Mouse (Mus musculus) heart, adult 2 months (tissue): ENCODE measurements around the gene Ly9.

Source experiments
- CTCF ChIP-seq: fragments of 200-600 bp; IDR thresholded peaks from 2 replicates; pipeline ENCODE4 v1.8.1; 2022; ENCODE audit warnings: antibody characterized with exemption, mild to moderate bottlenecking, moderate library complexity
- EP300 ChIP-seq: fragments of 200-500 bp; IDR thresholded peaks from 2 replicates; pipeline ENCODE4 v1.6.1; 2011; ENCODE audit warnings: low read depth, low read length, control low read depth; ENCODE audit not compliant: insufficient read depth
- POLR2A ChIP-seq: fragments of 200-500 bp; IDR thresholded peaks from 2 replicates; pipeline ENCODE4 v1.6.1; 2011; ENCODE audit warnings: mild to moderate bottlenecking, low read depth, low read length, control low read depth; ENCODE audit not compliant: insufficient read depth

- no peak for TF ChIP-seq POLR2A
- no peak for TF ChIP-seq CTCF
- TF ChIP-seq EP300, result no peak
These were observed 45.5 kb upstream of the Ly9 start, which contains the start of gene Slamf7 for GRCm38 (mm10) chr1:171652734-171653133.
